Mouse (Mus musculus) megakaryocyte, embryonic 14.5 days (primary cell): ENCODE data around the gene Hdac4.

Source experiments
- FLI1 ChIP-seq: IDR thresholded peaks from 2 replicates; pipeline ENCODE4 v1.6.1; 2012; ENCODE audit warnings: low read length, inconsistent platforms, mixed read lengths
- GATA1 ChIP-seq: IDR thresholded peaks from 3 replicates; pipeline ENCODE4 v1.6.1; 2012; ENCODE audit warnings: mixed read lengths, low read length, inconsistent platforms, borderline replicate concordance

DNA sequence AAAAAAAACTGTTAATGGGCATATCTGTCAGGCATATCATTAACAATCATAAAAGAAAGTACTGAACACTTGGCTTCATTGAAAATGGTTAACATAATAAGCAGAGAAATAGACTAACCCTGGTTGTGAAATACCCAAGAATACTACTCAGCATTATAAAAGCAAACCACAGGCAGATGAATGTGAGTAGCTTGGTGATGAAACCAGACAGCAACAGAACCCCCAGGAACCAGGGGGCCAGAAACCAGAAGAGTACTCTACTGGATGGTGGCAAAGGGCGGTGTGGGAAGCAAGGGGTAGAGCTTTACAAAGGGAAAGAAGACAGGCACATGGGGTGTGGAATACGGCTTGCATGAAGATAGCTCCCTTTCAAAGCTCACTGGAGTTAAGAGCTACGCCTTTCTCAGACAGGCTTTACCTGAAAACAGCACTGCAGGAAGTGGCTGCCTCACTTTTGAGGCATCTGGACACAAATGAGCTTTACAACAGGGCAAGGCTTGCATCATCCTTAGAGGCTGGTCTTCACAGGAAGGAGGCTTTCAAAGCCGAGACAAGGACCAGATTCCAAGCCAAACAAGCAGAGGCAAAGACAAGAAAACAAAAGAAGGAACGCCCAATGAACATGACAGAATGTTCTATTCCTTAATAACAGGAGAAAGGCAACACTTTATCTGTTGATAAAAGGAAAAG, 12.3 kb downstream of the Hdac4 start:
- TF ChIP-seq FLI1 (no peak), GATA1 (no peak)
